Mouse (Mus musculus): ENCODE measurements around the gene Nutm2. TPM values are rescaled to one million over a fixed set of nuclear protein-coding genes. Genes with fewer than 3 reads are reported as not detected.

Gene Nutm2
- not detected for polyA plus RNA-seq (2014; fragmentation: Illumina TruSeq; extraction: RNeasy Lipid Tissue Mini Kit (QIAGEN cat#74804); ENCODE audit: low replicate concordance)

DNA sequence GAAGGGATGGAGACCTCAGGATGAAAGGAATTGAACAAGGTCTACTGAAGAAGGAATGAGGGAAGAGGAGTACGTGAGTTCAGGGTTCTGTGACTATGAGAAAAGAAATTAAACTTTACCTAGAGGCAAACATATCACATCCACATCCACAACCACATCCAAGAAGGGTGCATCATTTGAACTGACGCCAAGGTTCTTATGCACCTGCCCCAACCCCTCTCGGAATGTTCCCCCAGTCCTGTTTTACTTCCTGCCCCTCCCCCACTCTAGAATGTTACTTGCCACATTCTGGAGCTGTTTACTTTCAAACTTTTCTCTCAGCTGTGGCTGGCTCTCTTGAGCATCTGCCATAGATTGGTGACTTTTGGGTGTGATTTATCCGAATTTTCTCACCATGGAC is at the start of gene Nutm2:
Nutm2 (plus strand) TSS at position 301 of the 400 bp plus-strand sequence.

DNA sequence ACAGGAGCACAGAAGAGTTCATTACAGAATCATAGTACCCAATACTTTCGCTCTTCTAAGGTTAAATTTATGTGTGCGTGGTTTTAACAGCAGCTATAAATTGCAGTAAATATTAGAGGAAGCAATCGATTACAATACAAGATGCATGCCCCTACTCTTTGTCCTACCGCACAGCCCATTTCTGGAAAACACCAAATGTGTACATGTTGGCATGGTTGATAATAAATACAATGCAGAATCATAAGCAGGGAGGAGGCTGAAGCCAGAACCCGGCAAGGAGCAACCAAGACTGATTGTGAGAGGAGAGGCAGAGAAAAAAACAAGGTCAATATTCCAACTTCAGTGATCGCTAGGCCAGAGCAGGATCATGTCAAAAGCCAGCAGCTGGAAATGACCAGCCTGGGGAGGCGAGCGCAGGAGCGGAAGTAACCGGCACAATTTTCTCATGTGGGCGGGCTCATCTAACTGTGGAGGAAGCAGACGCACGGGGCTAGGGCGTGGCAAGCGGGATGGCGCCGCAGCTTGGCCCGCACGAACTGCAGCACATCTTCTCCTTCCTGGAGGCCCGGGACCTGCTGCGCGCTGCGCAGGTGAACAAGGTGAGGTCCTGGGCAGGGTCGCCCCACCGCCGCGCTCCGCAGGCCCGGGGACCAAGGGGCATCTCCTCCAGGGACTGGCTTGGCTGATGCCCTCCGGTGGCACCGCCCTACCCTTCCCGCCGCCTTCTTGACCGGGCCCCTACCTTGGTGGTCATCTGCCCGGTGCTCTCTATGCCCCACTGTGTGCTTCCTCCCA is 49.5 kb upstream of the Nutm2 start, which contains the start of gene Fbxw17:
Fbxw17 (plus strand) TSS at position 476 of the 795 bp plus-strand sequence.

DNA sequence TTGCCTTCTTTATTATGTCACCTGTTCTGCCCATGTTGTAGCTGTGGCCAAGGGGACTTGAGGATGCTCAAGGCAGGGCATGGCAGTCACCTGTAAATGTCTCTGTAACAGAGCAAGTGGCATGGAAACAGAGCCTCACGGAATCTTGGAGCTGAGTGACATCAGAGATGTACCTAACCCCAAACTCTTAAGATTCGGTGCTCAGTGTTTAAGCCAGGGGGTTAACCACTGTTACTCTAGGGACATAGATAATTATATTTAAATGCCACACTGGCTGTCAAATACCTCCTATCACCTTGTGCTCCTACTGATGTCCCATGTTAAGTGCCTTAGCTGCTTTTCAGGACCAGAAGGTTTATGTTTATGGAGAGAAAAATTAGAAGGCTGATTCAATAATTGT is 23.3 kb upstream of the Nutm2 start, which contains the start of gene Gm47429:
Gm47429 (minus strand) TSS at position 101 of the 400 bp plus-strand sequence.

Other genes starting within 250 kb of the Nutm2 start
- gene Gm906, start 217.0 kb upstream of the Nutm2 start, polyA plus RNA-seq (2014; fragmentation: Illumina TruSeq; extraction: RNeasy Lipid Tissue Mini Kit (QIAGEN cat#74804); ENCODE audit: low replicate concordance), result not detected
- 5.7 TPM for gene Fbxw17, start 49.4 kb upstream of the Nutm2 start, polyA plus RNA-seq (2014; fragmentation: Illumina TruSeq; extraction: RNeasy Lipid Tissue Mini Kit (QIAGEN cat#74804); ENCODE audit: low replicate concordance)
- gene Gm47429, start 23.4 kb upstream of the Nutm2 start, polyA plus RNA-seq (2014; fragmentation: Illumina TruSeq; extraction: RNeasy Lipid Tissue Mini Kit (QIAGEN cat#74804); ENCODE audit: low replicate concordance), result not detected
- gene Gm904, start 175.9 kb downstream of the Nutm2 start, polyA plus RNA-seq (2014; fragmentation: Illumina TruSeq; extraction: RNeasy Lipid Tissue Mini Kit (QIAGEN cat#74804); ENCODE audit: low replicate concordance), result not detected
- gene Gm8765, start 231.0 kb downstream of the Nutm2 start, polyA plus RNA-seq (2014; fragmentation: Illumina TruSeq; extraction: RNeasy Lipid Tissue Mini Kit (QIAGEN cat#74804); ENCODE audit: low replicate concordance), result not detected

All from small intestine, adult 10 weeks (tissue).